Mouse (Mus musculus): ENCODE results near the gene Hspa12b.
A peak's percentile ranks its signal among the peaks of the same experiment; 100 is the strongest.
"Not testable (repeated sequence)": the region's sequence is repeated elsewhere in the genome, so short reads cannot be mapped to it uniquely, and the experiment has no call there.

Hspa12b gene

GRCm38 (mm10) chr2:131127161-131127730 lies at the start of gene Hspa12b:
TSS of gene Hspa12b (plus strand) at chr2:131127280.
- DNase-seq = peak; percentile 80 to 88

- DNase-seq = no peak
Measured at GRCm38 (mm10) chr2:131080507-131080906, 46.6 kb upstream of the Hspa12b start.

GRCm38 (mm10) chr2:131084206-131084605 lies 42.9 kb upstream of the Hspa12b start:
- DNase-seq = peak in 1 of 2 experiments; percentile 7

- peak; percentile 19 to 31 for DNase-seq
Measured at GRCm38 (mm10) chr2:131086667-131087390, 40.3 kb upstream of the Hspa12b start, which contains the start of gene Siglec1. TSS of gene Siglec1 (minus strand) at chr2:131086765.

- DNase-seq = peak in 1 of 2 experiments; percentile 22
Measured at GRCm38 (mm10) chr2:131088581-131088980, 38.5 kb upstream of the Hspa12b start.

- peak in 1 of 2 experiments; percentile 23 for DNase-seq
Measured at GRCm38 (mm10) chr2:131089634-131090033, 37.4 kb upstream of the Hspa12b start.

GRCm38 (mm10) chr2:131090852-131091251 lies 36.2 kb upstream of the Hspa12b start:
- DNase-seq = peak; percentile 43 to 44

- DNase-seq = no peak
Measured at GRCm38 (mm10) chr2:131093577-131093976, 33.5 kb upstream of the Hspa12b start.

GRCm38 (mm10) chr2:131094823-131095222 lies 32.3 kb upstream of the Hspa12b start:
- peak; percentile 78 to 85 for DNase-seq

GRCm38 (mm10) chr2:131096101-131096795 lies 30.8 kb upstream of the Hspa12b start:
- peak; percentile 65 to 79 for DNase-seq

GRCm38 (mm10) chr2:131097087-131097486 lies 30.0 kb upstream of the Hspa12b start:
- DNase-seq = peak in 1 of 2 experiments; percentile 3

GRCm38 (mm10) chr2:131101530-131101929 lies 25.6 kb upstream of the Hspa12b start:
- DNase-seq = no peak

- DNase-seq = peak in 1 of 2 experiments; percentile 2
Measured at GRCm38 (mm10) chr2:131104021-131104420, 23.1 kb upstream of the Hspa12b start.

GRCm38 (mm10) chr2:131105061-131105460 lies 22.0 kb upstream of the Hspa12b start:
- not testable (repeated sequence) for DNase-seq

GRCm38 (mm10) chr2:131105989-131106388 lies 21.1 kb upstream of the Hspa12b start:
- peak in 1 of 2 experiments; percentile 3 for DNase-seq

GRCm38 (mm10) chr2:131118968-131119574 lies 8.0 kb upstream of the Hspa12b start:
- DNase-seq = peak in 1 of 2 experiments; percentile 2

- peak in 1 of 2 experiments; percentile 56 for DNase-seq
Measured at GRCm38 (mm10) chr2:131124166-131124565, 2.9 kb upstream of the Hspa12b start.

GRCm38 (mm10) chr2:131125157-131125963 lies 1.7 kb upstream of the Hspa12b start:
- DNase-seq = no peak

- DNase-seq = peak in 1 of 2 experiments; percentile 20
Measured at GRCm38 (mm10) chr2:131125964-131126815, 890 bp upstream of the Hspa12b start.

- peak in 1 of 2 experiments; percentile 43 for DNase-seq
Measured at GRCm38 (mm10) chr2:131128211-131128610, 1.1 kb downstream of the Hspa12b start.

- DNase-seq = peak in 1 of 2 experiments; percentile 15
Measured at GRCm38 (mm10) chr2:131128636-131129157, 1.6 kb downstream of the Hspa12b start.

Measured in lung, postnatal 4 days (tissue).